Mouse (Mus musculus) frontal cortex, adult 2 months (tissue): ENCODE results near the gene Slc30a6. TPM values are rescaled to one million over a fixed set of nuclear protein-coding genes. Genes with fewer than 3 reads are reported as not detected.

Source experiments
- DNase-seq, 2 experiments: peaks; one replicate each; pipeline ENCODE4 v3.0.0; 2022; ENCODE audit warnings: low spot score in 1 of 2; ENCODE audit errors: extremely low spot score in 1 of 2
- polyA plus RNA-seq: library from polyadenylated mRNA; depleted of rRNA; stranded (reverse); fragments of >200 nt; gene quantifications from 2 replicates; pipeline ENCODE4 v1.2.3, GENCODE M21; 2012; rRNA removed

The Slc30a6 gene
- 21.7 and 23.5 TPM in 2 replicates for polyA plus RNA-seq

DNA sequence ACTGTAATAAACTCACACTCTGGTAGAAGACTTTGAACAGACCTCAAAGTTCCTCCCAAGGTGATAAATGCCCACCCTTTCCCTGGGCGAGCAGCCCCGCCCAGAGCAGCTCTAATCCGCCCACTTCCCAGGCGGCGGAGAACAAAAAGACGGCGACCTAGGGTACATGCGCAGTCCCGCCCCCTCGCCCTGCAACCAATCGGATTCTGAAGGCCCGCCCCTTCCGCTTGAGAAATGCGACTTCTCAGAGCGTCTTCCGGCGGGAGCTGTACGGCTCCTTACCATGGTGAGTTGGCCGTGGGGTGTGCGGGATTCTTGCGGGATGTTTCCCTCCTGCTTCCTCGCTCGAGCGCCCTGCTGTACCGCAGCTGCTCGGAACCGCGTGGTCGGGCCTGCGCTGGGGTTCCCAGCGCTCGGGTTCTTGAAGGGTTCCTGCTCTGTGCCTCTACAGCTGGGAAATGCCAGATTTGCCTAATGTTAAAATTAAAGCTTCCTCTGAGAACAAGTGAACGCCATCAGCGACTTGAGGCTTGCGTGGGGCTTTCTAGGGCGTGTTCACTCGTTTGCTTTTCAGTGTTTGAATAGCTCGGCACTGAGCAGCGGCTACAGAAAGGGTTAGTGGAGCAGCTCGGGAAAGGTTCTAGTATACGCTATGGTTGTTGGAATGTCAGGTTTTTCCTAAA lies at the start of gene Slc30a6:
Gene Slc30a6 (plus strand): TSS at position 226 of the 683 bp plus-strand sequence.
- peak; percentile 95 to 98 for DNase-seq

DNA sequence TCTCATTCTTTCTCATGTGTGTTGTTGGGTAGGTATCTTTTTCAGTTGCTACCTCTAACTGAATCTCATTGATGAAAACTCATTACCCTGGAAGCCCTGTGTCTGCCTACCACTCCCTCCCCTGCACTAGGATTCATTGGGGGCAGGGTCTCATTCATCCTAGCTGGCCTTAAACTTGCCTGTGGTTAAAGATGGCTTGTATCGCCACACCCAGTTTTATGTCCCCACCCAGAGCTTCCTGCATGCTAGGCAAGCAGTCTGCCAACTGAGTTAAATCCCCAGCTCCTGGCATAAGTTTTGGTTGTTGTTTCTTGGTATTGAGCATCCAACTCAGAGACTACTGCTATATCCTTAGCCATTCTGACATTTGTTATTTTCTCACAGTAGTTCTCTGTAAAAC lies 31.8 kb upstream of the Slc30a6 start:
- no peak for DNase-seq

DNA sequence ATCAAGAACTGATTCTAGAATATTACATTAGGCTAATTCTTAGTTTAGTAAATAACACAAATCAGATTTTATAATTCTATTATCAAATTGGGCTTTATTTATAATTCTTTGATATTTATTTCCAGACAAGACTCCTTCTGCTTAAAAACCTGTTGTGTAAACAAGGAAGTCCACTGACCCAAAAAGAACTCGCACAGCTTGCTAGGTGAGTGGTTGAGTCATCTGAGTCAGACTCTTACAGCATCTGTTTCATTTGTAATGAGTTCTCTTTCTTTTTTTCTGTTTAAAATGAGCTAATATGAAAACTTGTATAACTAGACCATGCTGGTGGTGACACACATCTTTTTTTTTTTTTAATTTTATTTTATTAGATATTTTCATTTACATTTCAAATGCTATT lies 18.5 kb upstream of the Slc30a6 start:
- no peak for DNase-seq

DNA sequence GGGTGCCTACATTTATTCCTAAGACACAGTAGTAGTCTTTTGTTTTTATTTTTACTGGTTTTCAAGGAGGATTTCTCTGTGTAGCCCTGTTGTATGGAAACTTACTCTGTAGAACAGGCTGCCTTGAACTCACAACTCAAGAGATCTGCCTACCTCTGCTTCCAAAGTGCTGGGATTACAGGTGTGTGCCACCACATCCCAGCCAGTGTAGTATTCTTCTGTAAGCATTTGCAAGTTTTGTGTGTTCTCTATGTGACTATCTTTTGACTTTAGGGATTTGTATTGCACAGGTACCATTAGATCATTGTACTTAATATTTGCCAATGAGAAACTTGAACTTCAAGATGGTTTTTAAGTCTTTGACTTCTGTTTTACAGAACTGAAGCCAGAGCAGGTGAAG lies 8.8 kb upstream of the Slc30a6 start:
- DNase-seq: no peak

DNA sequence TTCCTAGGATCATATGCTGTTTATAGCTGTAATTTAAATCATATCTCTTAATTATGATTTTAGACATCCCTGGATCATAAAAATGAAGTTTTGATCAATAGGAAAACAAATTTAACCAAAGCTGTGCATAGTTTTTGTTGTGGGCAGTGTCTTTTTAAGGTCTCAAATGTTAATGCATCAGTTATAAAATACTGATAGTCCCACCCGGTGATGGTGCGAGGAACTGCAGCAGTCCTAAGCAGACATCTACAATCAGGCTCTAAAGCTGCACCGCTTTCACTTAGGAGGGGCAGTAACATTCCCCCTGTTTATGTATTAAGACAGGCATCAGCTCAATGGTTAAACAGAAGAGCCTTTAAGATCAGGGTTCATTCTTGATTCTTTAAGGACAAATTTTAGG lies 5.6 kb upstream of the Slc30a6 start:
- no peak for DNase-seq

DNA sequence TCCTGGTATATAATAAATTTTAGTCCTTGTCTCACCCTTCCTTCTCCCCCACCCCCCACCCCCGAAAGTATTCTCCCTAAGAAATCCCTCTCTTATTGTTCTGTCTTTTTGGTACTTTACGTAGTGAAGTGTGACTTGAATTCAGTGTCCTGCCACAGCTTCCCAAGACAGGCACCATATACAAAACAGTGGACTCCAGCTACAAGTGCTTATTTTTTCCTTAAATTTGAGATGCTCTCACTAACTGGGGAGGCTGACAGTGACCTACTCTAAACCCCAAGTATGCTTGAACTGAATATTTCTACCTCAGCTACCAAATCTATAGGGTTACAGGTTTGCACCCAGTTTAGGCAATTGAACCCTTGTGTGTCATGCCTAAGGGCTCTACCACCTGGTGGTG lies 1.0 kb upstream of the Slc30a6 start:
- no peak for DNase-seq

DNA sequence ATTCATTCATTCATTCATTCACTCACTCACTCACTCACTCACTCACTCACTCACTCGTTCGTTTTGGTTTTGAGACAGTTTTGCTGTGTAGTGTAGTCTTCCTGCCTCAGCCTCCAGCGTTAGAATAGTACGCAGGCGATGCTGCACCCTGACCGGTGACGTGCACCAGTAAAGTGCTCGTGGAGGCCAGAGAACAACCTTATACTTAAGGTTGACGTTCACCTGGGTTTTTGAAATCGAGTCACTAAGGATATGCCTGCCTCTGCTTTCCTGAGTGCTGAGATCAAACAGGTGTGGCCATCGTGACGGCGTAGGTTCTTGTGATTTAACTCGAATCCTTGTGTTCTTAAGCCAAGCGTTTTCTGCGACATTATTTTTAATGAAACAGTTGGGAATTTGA lies 553 bp upstream of the Slc30a6 start:
- DNase-seq: peak in 1 of 2 experiments; percentile 16

DNA sequence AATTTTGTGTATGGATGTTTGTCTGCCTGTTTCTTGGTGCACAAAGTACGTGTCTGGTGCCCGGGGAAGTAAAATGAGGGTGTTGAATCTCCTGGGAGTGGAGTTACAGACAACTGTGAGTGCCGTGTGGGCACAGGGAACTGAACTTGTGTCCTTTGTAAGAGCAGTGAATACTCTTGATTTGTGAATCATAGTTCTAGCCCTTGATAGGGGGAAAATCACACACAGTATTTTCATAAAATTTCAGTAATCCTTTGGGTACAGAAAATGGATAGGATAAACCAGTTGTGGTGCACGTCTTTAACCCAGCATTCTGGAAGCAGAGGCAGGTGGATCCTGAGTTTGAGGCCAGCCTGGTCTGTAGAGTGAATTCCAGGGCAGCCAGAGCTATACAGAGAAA lies 1.4 kb downstream of the Slc30a6 start:
- DNase-seq: no peak

DNA sequence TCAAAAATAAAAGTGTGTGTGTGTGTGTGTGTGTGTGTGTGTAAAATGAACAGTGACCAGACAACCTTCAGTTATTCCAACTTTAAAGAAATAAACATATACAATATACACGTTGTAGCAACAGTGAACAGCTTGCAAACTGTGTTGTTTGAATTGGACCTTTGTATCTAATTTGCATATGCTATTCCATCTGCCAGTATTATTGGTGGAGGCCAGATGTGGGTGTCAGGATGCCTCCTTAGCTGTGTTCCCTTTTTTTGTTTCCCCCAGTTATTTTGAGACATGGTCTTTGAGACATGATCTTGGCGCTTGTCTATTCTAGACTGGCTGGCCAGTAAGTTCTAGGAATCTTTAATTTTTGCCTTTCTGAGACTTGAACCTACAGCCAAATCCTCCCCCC lies 1.8 kb downstream of the Slc30a6 start:
- DNase-seq: no peak

DNA sequence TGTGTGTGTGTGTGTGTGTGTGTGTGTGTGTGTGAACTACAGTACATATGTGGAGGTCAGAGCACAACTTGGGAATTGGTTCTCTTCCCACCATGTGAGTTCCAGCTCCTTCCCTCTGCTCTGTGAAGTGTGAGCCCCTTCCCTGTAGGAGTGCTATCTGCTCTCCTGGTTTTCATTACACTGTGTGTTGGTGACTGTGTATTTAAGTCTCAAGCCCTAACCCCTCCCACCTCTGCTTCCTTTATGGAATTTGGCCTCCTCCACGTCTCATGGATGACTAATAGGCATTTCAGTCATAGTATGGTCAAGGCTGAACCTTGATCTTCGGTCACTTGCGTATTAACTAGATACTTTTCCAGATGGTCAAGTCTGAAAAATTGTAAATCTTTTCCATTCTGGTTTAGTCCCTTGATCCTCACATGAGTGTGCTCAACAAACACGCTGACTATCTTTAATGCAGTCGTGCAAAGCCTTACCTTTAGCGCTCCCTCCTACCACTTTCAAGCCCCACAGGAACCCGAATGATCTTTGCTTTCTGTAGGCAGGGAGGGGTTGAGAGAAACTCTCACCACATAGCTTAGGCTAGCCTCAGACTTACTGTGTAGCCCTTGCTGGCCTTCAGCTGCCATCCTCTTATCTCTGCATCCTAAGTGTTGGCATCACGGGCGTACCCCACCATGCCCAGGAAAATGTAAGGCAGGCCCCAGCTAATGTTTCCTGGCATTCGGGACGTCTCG lies 7.2 kb downstream of the Slc30a6 start:
- no peak for DNase-seq

DNA sequence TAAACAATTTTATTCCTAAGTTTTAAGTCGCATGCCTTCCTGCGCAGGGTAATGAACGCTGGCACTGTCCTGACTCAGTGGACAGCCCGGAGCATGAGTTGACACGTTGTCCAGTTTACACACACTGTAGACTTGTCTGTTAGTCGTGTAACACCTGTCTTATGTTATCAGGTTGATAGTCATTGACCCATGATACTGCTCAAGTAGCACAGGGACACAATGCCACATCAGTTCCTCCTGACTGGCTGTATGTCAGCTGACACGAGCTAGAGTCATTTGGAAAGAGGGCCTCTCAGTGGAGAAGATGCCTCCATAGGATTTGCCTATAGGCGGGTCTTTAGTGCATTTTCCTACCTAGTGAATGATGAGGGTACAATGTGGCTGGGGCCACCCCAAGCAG lies 11.1 kb downstream of the Slc30a6 start:
- no peak for DNase-seq

DNA sequence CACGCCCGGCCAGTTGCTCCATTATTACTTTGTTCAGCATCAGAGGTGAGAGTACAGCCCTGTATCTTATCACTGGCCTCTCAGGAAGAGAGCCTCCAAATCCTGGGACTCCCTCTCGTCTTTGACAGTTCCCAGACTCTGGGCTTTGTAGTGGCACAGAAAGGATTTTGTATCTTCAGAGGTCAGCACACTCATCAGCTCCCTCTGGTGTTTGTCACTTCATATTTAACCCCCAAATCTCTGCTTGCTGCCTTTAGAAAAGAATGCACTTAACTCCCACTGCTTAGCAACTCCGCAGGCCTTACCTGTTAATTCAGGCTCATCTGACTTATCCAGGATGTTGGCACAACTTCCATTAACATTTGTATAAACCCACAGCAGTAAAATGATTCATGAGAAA lies 14.3 kb downstream of the Slc30a6 start:
- no peak for DNase-seq

DNA sequence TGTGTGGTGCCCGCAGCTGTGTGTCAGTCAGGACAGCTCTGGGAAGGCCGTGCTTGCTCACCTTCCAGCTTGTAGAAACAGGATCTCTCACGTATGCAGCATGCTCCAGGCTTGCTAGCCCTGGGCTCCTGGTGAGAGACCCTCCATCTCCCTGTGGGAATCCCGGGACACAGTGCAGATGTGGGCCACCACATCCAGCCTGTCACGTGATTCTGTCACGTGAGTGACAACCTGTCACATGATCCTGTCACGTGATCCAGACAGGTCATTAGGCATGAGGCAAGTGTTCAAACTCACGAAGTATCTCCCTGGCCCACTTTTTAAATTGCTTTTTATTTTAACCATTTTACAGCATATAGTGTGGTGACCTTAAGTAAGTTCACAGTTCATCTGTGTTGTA lies 17.9 kb downstream of the Slc30a6 start:
- no peak for DNase-seq

DNA sequence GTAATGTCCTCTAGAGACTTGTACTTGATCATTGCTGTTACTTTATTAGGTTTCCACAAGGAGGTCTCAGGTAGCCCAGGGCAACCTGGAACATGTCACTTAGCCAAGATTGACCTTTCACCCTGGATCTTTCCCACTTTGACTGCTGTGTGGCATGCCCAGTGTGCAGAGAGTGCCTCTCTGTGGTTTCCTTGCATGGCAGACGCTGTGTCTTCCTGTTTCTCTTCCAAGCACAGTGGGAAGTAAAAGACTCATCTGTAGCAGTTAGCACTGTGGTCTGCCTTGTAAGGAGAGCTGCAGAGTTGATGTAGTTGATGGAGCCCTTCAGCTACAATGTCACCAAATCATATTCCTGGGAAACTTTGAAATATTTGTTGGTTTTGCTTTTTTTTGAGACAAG lies 19.3 kb downstream of the Slc30a6 start:
- DNase-seq: no peak

DNA sequence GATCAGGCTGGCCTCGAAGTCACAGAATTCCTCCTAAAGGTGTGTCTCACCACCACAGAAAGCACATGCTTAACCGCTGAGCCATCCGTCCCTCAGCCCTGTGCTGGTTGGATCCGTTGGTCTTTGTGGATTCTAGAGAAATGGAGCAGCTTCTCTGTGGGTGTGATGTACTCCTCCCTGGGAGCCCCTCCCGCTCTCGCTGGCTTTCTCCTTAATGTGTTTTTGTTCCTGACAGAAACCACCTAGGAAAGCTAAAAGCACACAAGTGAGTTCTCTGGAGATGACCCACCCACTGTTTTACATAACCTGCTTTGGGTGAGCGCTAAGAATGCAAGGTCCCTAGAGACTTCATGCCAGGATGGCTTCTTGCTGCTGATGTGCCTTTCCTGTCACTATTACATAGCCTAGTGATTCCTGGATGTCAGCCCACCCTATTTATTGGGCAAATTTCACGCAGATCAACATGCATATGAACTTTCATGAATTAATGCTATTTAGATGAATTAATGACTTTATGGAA lies 21.5 kb downstream of the Slc30a6 start:
- DNase-seq: no peak

DNA sequence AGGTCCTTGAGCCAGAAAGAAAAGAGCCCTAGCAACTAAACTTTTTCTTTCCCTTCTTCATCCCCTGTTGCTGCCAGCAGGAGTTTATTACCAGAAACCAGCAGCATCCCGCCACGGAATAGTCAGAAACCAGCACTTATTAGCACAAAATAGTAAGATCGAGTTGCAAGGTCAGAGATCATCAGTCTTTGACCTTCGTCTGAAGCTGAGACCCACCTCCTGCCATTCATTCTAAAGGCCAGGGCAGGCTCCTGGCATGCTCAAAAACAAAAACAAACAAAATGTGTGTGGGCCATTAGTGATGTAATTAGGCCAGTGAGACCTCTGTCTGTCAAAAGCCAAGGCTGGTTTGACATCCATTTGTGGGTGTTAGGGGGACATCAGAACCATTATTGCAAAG lies 22.8 kb downstream of the Slc30a6 start:
- DNase-seq: no peak

DNA sequence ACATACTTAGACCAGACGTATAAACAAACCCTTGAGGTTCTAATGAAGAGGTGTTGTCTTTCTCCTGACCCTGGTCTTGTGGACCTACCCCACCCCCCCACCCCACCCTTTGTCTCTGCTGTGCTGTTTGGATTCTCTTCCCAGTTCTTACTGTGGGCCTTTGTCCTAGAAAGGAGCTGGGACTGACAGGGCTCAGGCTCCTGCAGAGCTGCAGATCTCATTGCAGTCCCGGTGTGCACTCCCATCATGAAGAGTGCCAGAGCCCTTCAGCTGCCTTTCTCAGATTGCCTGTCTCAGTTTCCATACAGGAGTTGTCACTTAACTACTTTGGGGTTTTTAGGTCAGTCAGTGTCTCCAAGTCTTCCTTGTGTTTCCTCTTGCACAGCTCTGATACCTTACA lies 25.2 kb downstream of the Slc30a6 start:
- DNase-seq: no peak

DNA sequence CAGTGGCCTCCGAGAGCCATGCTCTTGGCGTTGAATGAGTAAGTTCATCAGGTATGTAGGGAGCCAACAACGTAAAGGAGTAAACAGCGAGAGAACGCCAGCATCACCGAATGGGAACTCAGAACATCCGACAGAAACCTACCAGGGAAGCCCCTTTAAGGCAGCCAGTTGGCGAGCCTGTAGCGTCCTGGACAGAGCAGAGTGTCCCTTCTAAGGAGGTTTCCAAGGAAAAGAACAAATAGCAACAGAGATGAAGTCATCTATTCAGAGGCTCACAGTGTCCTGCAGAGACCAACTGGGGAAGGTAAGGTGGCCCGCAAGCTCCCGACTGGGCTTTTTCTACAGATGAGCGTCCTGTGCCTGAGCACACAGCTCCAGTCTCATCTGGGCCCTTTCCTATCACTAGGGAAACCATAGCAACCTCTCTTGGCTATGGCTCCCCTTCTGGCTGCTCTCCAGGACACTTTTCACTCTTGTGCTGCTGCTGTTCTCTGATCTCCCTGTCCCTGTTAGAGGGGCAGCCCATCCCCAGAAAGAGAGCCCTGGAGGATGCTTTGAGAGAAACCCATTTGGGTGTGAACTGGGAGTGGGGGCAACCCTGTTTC lies 29.1 kb downstream of the Slc30a6 start:
- DNase-seq: peak in 1 of 2 experiments; percentile 12

DNA sequence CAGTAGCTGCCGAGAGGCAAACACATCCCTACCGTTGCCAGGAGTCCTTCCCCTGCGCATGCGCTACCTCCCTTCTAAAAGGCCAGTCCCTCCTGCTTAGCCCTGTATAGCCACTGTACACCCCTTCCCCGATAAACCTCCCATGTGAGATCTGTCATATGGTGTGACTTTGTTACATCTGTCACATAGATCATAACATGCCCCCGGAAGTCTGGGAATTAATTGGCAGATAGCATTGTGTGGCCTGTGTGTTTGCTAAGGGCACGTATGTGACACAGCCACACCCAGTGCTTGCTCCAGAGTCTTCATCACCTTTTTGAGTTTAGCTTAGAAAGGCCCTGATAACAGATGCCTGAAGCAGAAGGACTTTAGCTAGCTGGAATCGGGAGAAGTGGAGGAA lies 34.7 kb downstream of the Slc30a6 start:
- DNase-seq: no peak

DNA sequence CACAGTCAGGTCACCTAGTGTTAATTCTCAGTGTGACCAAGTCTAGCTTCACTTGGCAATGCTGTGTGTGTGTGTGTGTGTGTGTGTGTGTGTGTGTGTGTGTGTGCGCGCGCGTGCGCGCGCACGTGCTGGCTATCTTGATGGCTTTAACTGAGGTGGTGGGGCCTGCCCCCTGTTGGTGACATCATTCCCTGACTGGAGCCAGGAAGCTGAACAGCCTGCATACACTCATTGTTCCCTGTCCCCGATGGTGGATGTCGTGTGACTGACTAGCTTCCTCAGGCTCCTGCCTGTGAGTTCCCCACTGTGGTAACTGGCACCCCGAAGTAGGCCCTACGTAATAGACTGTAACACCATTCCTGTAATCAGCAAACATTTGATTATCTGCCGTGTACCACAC lies 36.1 kb downstream of the Slc30a6 start:
- no peak for DNase-seq

DNA sequence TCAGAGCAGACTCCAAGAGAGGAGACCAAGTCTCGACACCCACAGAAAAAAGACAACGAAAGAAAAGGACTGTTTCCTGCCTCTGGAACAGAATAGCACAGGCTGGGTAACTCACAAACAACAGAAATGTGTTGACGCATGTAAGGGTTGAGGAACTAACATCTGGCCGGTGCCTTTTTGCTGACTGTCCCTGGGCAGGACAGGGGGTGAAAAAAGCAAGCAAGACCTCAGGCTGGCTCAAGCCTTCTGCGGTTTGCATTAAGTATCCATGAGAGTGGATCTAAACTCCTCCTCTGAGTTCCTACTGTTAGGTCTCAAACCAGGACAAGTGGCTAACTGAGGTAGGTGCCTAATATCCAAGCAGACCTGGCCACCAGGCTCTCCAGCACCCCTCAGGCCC lies 37.2 kb downstream of the Slc30a6 start:
- no peak for DNase-seq

DNA sequence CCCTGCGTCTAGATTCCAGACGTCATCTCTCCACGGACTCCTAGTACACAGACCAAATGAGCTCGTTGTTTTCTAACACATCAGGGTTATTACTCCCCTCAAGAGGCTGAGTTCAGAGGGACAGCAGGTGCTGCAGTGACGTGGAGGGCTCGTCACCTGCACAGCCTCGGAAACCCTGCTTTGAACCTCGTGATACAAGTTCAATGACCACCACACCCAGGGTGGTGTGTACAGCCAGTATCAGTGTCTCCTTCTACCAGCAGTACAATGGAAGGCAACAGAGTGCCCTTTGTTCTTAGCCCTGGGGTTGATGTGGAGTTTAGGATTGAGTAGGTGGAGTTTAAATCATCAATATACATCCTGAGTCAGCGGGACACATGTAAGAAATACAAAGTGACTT lies 42.4 kb downstream of the Slc30a6 start:
- DNase-seq: no peak
